Mouse (Mus musculus) kidney, adult 11 months (tissue): ENCODE measurements around the gene Matn1.

Source experiments
- DNase-seq: peaks from one replicate; pipeline ENCODE4 v3.0.0; 2022

Matn1 gene

GRCm38 (mm10) chr4:130944112-130944511 lies at the start of gene Matn1:
Gene Matn1, plus strand, starts transcription at chr4:130944385.
- DNase-seq: no peak

- no peak for DNase-seq
Measured at GRCm38 (mm10) chr4:130895701-130896100, 48.5 kb upstream of the Matn1 start.

- DNase-seq: no peak
Measured at GRCm38 (mm10) chr4:130896372-130896771, 47.8 kb upstream of the Matn1 start.

- DNase-seq: no peak
Measured at GRCm38 (mm10) chr4:130899383-130899781, 44.8 kb upstream of the Matn1 start.

- peak; percentile 46 for DNase-seq
Measured at GRCm38 (mm10) chr4:130899782-130900427, 44.3 kb upstream of the Matn1 start.

GRCm38 (mm10) chr4:130900746-130901145 lies 43.4 kb upstream of the Matn1 start:
- no peak for DNase-seq

- DNase-seq: no peak
Measured at GRCm38 (mm10) chr4:130902289-130902781, 41.9 kb upstream of the Matn1 start.

GRCm38 (mm10) chr4:130905025-130905424 lies 39.2 kb upstream of the Matn1 start:
- DNase-seq: no peak

GRCm38 (mm10) chr4:130905882-130906281 lies 38.3 kb upstream of the Matn1 start:
- no peak for DNase-seq

GRCm38 (mm10) chr4:130906296-130906695 lies 37.9 kb upstream of the Matn1 start:
- peak; percentile 65 for DNase-seq

- DNase-seq: no peak
Measured at GRCm38 (mm10) chr4:130907200-130908069, 36.8 kb upstream of the Matn1 start.

- no peak for DNase-seq
Measured at GRCm38 (mm10) chr4:130908133-130908532, 36.1 kb upstream of the Matn1 start.

GRCm38 (mm10) chr4:130909167-130909874 lies 34.9 kb upstream of the Matn1 start:
- DNase-seq: no peak

GRCm38 (mm10) chr4:130910666-130911065 lies 33.5 kb upstream of the Matn1 start:
- no peak for DNase-seq

- DNase-seq: no peak
Measured at GRCm38 (mm10) chr4:130912626-130913025, 31.6 kb upstream of the Matn1 start.

- peak; percentile 9 for DNase-seq
Measured at GRCm38 (mm10) chr4:130913077-130913476, 31.1 kb upstream of the Matn1 start, which contains the start of gene Laptm5. Gene Laptm5, plus strand, starts transcription at chr4:130913125.

GRCm38 (mm10) chr4:130913511-130913910 lies 30.7 kb upstream of the Matn1 start:
- no peak for DNase-seq

- peak; percentile 7 for DNase-seq
Measured at GRCm38 (mm10) chr4:130914011-130914410, 30.2 kb upstream of the Matn1 start.

- DNase-seq: no peak
Measured at GRCm38 (mm10) chr4:130914527-130914926, 29.7 kb upstream of the Matn1 start.

- DNase-seq: no peak
Measured at GRCm38 (mm10) chr4:130915006-130915667, 29.0 kb upstream of the Matn1 start.

GRCm38 (mm10) chr4:130915668-130916035 lies 28.5 kb upstream of the Matn1 start:
- DNase-seq: no peak

- no peak for DNase-seq
Measured at GRCm38 (mm10) chr4:130916639-130917038, 27.5 kb upstream of the Matn1 start.

- DNase-seq: no peak
Measured at GRCm38 (mm10) chr4:130917564-130917963, 26.6 kb upstream of the Matn1 start.
